Mouse (Mus musculus) thymus, postnatal 25 days (tissue): ENCODE data around the gene Fars2.

Experiments used
- DNase-seq: peaks from one replicate; pipeline ENCODE4 v3.0.0; 2022

The Fars2 gene

DNA sequence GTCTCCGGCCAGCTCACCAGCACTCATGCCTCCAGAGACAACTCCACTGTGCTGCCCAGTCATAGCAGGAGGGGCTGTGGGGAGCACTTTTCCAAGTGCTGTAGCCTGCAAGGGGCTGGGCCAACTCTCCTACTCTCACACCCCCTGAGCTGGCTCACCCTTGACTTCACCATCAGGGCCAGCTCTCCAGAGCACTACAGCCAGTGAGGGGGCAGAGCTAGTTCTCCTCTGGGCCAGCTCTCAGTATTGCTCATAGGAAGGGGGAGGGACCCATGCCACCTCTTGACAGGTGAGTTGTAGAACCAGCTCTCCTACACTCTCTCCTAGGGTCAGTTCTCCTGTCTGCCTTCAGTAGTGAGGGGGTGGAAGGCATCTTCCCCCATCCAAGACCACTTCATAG is 413.6 kb downstream of the Fars2 start:
- no peak for DNase-seq

DNA sequence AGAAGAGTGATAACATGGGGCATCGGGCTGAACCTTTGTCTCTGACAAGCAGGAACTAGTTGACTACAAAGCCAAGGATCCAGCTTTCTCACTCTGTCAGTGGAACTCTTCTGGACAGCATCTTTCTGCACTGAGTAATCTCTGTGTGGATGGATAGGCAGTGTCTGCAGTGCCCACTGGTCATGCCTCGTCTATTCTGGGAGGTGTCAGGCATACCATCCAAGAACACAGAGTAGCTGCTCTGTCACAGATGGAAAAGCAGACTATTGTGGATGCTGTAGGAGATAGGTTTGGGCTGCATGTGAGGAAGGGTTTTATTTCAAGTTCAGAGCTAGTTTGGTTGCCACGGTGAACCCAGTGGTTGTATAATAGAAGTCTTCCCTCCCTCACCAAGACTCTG is 414.7 kb downstream of the Fars2 start:
- DNase-seq = no peak

- DNase-seq = no peak
Observed at GRCm38 (mm10) chr13:36533071-36533470, 415.9 kb downstream of the Fars2 start.

DNA sequence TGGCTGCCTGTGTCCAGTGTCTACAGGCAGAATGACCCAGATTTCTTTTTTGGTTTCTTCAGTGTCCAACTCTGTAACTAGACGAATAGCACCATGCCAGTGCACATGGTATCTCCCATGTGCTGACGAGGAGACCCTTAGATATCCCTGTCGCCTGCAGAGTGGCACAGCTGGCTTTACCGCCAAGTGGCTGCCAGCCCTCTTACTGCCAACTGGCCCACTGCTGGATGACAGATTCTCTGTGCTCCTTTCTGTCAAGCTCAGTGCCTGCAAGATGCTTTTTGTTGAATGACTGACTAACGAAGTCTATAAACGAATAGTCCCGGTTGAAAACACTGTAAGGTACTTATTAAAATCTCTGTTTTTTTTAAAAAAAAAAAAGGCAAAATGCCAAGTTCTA is 416.3 kb downstream of the Fars2 start:
- no peak for DNase-seq

GRCm38 (mm10) chr13:36533966-36534540 is 416.8 kb downstream of the Fars2 start:
- DNase-seq = no peak

- no peak for DNase-seq
Observed at GRCm38 (mm10) chr13:36537580-36537979, 420.4 kb downstream of the Fars2 start.

DNA sequence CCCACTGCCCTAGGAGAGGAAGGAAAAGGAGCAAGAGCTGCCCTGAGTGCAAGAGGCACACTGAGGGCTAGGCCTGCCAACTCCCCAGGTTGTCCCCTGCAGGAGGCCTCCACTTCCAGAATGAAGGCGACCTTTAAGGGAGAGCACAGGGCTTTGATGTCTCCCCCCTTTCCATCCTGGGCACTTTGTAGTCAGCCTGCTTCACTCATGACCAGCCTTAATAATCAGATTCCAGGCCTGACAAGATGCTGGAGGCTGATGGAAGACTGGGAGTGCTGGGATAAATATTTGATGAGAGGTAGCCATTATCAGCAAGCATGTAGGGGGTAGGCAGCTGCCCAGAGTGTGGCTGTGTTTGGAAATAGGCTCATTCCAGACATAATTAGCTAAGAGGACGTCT is 421.2 kb downstream of the Fars2 start:
- DNase-seq = no peak

GRCm38 (mm10) chr13:36540231-36540630 is 423.0 kb downstream of the Fars2 start:
- no peak for DNase-seq

- no peak for DNase-seq
Observed at GRCm38 (mm10) chr13:36541287-36541780, 424.1 kb downstream of the Fars2 start.

- DNase-seq = no peak
Observed at GRCm38 (mm10) chr13:36550694-36551093, 433.5 kb downstream of the Fars2 start.

DNA sequence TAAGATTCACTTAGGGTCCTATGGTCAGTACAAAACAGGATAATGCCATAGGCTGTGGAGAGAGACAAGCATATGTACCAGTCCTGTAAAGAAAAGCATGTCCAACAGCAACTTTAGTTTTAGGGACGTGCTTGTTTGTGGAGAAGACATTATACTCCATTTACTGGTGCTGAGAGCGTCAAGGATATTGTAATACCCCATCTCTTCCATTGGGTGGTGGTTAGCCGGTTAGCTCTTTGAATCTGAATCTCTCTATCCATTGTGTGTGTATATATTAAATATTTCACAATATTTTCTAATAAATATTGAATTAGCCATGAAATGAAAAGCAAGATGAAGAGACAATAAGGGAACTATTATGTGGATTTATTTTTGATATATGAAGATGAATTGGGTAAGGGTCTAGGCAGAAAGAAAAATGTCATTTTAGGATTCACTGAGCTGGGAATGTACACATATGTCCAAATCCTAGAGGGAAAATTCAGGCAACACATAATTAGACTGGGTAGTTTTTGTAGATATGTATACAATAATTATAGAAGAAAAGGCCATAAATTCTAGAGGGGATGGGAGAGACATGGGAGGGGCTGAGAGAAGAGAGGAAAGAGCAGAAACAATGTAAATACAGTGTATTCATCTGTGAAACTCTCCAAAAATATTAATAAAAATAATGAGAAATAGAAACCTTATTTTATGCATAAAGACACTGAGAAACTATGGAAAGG is 435.5 kb downstream of the Fars2 start:
- DNase-seq = no peak

DNA sequence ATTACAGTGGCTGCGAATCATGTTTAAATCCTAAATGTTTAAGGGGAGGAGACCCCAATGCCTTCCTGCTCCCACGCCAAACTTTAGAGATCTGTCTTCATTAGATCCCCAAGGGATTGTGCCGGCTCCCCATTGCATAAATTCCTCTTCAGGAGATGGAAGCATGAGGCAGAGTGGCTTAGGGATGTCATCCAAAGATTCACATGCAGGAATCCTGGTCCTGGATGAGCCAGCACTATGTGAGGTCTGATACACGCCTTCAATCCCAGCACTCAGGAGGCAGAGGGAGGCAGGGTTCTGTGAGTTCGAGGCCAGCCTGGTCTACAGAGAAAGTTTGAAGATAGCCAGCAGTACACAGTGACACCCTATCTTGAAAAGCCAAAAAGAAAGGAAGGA is 436.0 kb downstream of the Fars2 start:
- no peak for DNase-seq

DNA sequence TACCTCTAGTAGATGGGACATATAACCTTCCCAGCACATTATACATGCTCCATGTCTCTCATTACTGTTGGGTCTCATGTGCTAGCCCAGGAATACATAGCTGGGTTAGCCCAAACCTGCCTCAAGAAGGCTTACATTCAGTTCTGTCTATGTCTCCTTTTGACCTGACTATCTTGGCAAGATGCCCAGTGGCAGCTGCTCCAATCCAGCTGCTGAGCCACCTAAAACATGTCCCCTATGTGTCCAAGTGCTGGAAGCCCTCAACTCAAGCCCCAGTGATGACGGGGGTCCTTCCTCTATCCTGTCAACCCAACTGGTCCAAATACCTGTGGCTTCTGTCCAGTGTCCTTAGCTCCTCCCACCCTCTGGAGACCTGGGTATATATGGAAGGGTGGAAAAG is 437.5 kb downstream of the Fars2 start:
- DNase-seq = no peak

DNA sequence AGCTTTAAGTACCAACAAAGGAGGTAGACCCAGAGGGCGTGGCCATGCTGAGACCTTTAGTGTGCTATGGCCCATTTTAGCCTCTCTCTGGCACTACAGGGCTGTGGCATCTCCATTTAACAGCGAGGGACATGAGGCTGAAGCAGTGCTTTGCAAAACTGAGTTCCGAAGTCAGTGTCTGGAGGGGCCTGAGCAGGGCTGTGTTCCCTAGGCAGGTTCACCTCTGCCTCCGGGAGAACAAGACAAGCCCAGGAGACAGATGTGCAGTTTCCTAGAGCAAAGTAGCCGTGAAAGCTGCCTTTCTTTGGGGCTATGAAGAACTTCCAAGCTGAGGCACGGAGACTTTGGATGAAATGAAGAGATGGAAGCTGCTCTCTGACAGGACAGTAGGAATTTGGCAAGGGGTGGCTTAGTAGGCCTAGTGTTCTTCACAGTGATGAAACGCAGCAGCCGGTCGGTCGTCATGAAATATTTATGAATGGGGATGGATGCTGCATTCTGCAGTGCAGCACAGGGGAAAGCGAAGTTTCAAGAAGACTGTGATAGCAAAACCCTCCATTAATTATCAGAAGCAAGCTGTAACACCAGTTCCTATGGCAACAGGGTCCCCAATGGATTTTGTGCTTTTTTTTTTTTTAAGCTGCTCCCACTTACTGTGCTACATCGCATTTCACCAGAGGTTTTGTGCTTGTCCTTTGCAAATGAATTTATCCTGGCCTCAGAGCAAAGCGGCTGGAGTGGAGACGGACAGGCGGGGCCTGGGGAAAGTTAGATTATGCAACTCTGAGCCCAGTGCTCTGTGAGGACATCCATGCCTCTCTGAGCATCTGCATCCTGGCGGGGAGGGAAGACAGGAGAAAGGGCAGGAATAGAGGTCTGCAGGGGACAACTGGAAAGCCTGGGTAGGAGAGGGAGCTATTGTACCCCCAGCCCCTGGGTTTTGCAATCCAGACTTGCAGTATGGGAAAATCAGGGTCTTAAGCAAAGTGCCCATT is 445.5 kb downstream of the Fars2 start:
- DNase-seq = no peak

DNA sequence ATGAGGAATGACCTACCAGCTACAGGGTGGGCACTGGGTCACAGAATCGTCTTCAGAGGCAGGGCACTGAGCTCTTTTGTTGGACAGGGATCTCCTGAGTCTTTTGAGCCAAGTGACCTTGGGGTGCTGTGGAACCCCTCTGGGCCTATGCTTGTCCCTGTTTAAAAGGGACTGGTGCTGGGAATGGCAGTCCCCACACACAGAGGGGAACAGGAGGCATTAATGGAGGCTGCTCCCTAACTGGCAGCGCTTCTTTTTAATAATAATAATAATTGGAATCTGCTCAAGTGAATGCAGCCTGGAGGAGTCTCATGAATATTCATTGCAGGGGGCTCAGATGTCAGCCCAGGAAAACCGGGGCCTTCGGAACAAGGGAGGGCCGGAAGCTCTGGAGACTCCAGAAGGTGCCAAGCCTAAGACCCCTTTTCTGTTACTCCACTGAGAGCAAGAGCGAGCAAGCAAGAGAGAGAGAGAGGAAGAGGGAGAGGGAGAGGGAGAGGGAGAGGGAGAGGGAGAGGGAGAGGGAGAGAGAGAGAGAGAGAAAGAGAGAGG is 447.6 kb downstream of the Fars2 start:
- no peak for DNase-seq

GRCm38 (mm10) chr13:36576781-36577180 is 459.6 kb downstream of the Fars2 start:
- DNase-seq = no peak

- DNase-seq = no peak
Observed at GRCm38 (mm10) chr13:36577916-36578568, 460.8 kb downstream of the Fars2 start.

DNA sequence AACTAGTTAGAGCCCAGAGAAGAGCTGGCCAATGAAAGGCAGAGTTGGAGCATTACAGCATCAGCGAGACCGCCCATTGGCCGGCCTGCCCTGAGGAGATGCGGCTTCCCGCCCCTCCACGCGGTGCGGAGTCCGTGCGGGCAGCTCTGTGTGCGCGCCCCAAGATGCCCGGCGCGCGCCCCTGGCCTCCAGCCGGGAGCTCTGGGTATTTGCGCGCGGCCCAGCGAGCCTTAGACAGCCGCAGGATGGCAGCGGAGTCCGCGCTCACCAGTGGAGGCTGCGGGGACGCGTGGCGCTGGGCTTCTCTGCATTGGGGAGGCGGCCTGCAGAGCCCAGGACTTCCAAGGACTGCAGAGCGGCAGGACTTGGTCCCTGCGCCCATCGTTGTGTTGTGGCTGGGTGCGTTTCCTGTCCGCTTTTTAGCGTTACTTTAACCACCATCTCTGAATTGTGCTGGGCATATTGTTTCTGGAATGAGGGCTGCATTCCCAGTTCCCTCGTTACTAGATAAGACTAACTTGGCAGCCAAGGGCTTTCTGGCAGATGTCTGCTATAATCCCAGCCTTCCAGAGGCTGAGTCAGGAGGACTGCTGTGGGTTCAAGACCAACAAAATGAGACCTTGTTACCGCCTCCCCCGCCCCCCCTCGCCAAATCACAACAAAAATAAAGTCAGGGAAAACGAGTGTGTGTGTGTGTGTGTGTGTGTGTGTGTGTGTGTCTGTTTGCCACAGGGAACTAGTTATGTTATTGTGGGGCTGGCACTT is 461.5 kb downstream of the Fars2 start:
- DNase-seq = peak; percentile 4

- DNase-seq = no peak
Observed at GRCm38 (mm10) chr13:36582406-36583070, 465.3 kb downstream of the Fars2 start.

DNA sequence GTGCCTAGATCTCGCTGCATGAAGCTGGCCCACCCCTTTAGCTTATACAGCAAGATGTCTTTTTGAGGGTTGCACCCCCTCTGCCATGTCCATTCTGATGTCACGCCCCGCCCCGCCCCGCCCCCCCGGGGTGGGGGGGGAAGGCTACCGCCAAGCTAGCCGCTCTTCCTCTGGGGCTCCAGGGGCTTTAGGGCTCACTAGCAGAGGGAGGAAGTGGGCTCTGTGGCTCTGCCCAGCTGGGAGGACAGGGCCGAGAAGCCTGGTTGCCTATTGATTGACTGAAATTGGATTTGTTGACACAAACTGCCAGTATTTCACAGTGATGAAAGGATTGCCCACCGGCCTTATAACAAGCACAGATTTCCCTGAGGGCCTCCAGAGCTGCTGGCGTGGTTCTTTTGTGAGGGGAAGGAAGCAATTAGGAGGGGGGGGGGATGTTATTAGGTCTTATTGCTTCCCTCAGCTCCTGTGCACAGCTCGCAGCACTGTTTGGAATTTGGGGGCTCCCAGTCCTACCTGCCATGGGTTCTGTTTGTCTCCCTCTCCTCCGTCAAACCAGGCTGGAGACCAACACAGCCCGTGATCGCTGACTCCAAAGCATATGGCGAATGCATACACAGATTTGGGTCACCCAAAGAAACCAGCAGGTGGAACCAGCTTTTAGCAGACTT is 466.4 kb downstream of the Fars2 start:
- DNase-seq = no peak

GRCm38 (mm10) chr13:36584197-36584596 is 467.0 kb downstream of the Fars2 start:
- no peak for DNase-seq
